Mouse (Mus musculus) spleen, adult 2 months (tissue): ENCODE data around the gene Apba3.

Source experiments
- CTCF ChIP-seq: fragments of 200-500 bp; IDR thresholded peaks from 2 replicates; pipeline ENCODE4 v1.5.1; 2011; ENCODE audit warnings: mild to moderate bottlenecking, inconsistent platforms; ENCODE audit not compliant: insufficient read depth, insufficient read length, insufficient replicate concordance; ENCODE audit errors: extremely low read depth
- POLR2A ChIP-seq: fragments of 200-500 bp; IDR thresholded peaks from 2 replicates; pipeline ENCODE4 v1.6.1; 2011; ENCODE audit warnings: low read depth, low read length, inconsistent platforms

DNA sequence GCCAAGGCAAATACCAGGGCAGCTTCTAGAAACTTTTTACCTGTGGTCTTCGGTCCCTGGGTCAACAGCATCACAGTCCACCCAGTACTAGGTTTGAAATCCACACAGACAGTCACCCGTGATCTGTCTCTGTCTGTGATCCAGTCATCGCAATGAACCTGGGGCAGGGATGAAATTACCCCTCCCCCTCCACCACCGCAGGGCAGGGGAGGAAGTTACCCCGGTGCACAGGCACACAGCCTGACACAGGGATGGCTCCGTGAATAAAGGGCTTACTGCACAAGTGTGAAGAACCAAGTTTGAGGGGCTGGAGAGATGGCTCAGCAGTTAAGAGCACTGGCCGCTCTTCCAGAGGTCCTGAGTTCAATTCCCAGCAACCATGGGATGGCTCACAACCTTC, 37.0 kb downstream of the Apba3 start:
- TF ChIP-seq CTCF (no peak), POLR2A (no peak)
